ENCODE assay signal across 8 mouse cellular contexts in the genomic region with DNA sequence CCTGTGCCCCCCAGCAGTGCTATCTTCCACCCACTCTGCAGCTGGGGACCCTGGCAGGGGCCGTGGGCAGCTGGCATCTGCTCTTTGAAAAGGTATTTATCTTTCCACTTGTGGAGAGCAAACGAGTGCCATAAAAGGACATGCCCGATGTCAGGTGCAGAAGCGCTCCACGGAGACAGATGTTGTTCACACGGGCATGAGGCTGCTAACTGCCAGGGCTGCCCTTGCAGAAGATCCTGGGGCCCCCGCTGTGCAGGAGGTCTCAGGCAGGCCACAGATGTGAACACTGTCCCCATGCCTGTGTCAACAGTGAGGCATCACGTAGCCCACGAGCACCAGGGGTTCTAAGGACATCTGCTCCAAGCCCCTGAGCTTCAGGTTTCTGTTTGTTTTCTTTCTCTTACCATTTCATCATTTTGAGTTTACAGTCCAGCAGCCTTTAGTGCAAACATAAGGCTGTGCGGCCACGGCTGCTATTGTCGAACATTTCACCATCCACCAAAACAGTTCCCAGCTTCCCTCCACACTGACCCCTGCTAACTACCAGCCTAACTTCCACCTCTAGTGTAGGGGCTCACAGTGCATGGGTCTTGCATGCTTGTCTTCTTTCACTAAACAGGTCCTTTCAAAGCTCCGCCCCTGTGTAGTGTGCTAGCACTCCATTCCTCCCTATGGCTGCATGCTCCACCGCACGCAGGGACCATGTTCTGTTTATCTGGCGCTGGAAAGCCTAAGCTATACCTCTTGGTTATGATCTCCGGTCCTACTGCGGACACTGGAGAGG. TPM values are rescaled to one million over a fixed set of nuclear protein-coding genes. Genes with fewer than 3 reads are reported as not detected.
A peak's percentile ranks its signal among the peaks of the same experiment; 100 is the strongest.
DNase-seq lines count a peak whose midpoint lies in the region; ATAC-seq lines count a peak whose summit lies in the region.

No protein-coding gene starts in this region.

- H3K9me3 ChIP-seq in hindbrain, embryonic 16.5 days (ENCODE audit: control insufficient read depth, low read length): no peaks in the 10 kb centered on the region
- H3K9me3 ChIP-seq in hindbrain, embryonic 12.5 days (replicated peaks): no peaks in the 10 kb centered on the region

- H3K27me3 ChIP-seq in hindbrain, embryonic 16.5 days (replicated peaks; ENCODE audit: control insufficient read depth, insufficient read depth, low read length): no peaks in the 10 kb centered on the region
- no peaks in the 10 kb centered on the region; the same call in 1 of the 2 replicates for H3K27me3 ChIP-seq in hindbrain, embryonic 12.5 days

- no peak overlapping the region for H3K27ac ChIP-seq in hindbrain, embryonic 16.5 days (ENCODE audit: low read depth, low read length)
- H3K27ac ChIP-seq in hindbrain, embryonic 12.5 days: no peak overlapping the region

- no peak overlapping the region for H3K4me3 ChIP-seq in hindbrain, embryonic 16.5 days (ENCODE audit: low read length)
- no peak overlapping the region for H3K4me3 ChIP-seq in hindbrain, embryonic 12.5 days

- WGBS in hindbrain, embryonic 16.5 days: 66% methylated on average over 18 of the region's 18 CpGs
- WGBS in hindbrain, embryonic 12.5 days: 68% methylated on average over 18 of the region's 18 CpGs

- DNase-seq in adrenal gland, adult (ENCODE audit: inconsistent age in 2 of 2, low spot score in 1 of 2): no peak
- DNase-seq in frontal cortex, postnatal 25 days (ENCODE audit: low spot score in 2 of 2): no peak

- H3K4me1 ChIP-seq in hindbrain, embryonic 16.5 days (ENCODE audit: control insufficient read depth, insufficient read depth, low read depth, low read length): peaks cover 10% of the 10 kb centered on the region
- H3K4me1 ChIP-seq in hindbrain, embryonic 12.5 days: peaks cover 31% of the 10 kb centered on the region

- H3K36me3 ChIP-seq in hindbrain, embryonic 16.5 days (ENCODE audit: control insufficient read depth, insufficient read depth, low read length): no peaks in the 10 kb centered on the region
- no peaks in the 10 kb centered on the region for H3K36me3 ChIP-seq in hindbrain, embryonic 12.5 days

- ATAC-seq in hindbrain, embryonic 16.5 days: 0 out of 2 replicates have a peak, but pooled peaks have one; percentile 12
- ATAC-seq in hindbrain, embryonic 12.5 days (ENCODE audit: low FRiP score): no peak
- peak; percentile 17 for ATAC-seq in CD4-positive, CD25-positive, alpha-beta regulatory T cell, adult 4 months
- ATAC-seq in erythroid progenitor cell, adult 5-6 weeks (replicated peaks; ENCODE audit: low FRiP score, poor library complexity, severe bottlenecking): 0 out of 2 replicates have a peak, but pooled peaks have one; percentile 22
- 0 out of 2 replicates have a peak, but pooled peaks have one; percentile 42 for ATAC-seq in megakaryocyte-erythroid progenitor cell, adult 5-6 weeks (replicated peaks; ENCODE audit: low FRiP score, low TSS enrichment, poor library complexity, severe bottlenecking)
- no peak for ATAC-seq in erythroblast, adult 5-6 weeks (replicated peaks; ENCODE audit: low FRiP score, poor library complexity, severe bottlenecking)

- no peak overlapping the region for H3K4me2 ChIP-seq in hindbrain, embryonic 16.5 days (ENCODE audit: low read length)
- H3K4me2 ChIP-seq in hindbrain, embryonic 12.5 days (replicated peaks): no peak overlapping the region

- no peak overlapping the region for H3K9ac ChIP-seq in hindbrain, embryonic 16.5 days (ENCODE audit: low read depth, low read length)
- H3K9ac ChIP-seq in hindbrain, embryonic 12.5 days: no peak overlapping the region

RNA-seq across cellular contexts. Expression of a gene that starts 17.0 kb away (rescaled TPM):
- polyA plus RNA-seq in hindbrain, embryonic 16.5 days (2015; fragmentation: Nextera tagmentation; extraction: Ambion mirVana): 8.4 and 9.8 TPM in 2 replicates
- 6.9 and 7.0 TPM in 2 replicates for polyA plus RNA-seq in hindbrain, embryonic 12.5 days (2016; fragmentation: Nextera tagmentation; extraction: Ambion mirVana)
- polyA plus RNA-seq in CD4-positive, CD25-positive, alpha-beta regulatory T cell, adult 4 months (2017; shearing (Covaris generic)): 10 to 100 TPM in 1 of 2 experiments, 1 to 10 TPM in 1; 9.3 to 11.5 TPM
- 0.42 and 2.5 TPM in 2 replicates for total RNA-seq in erythroid progenitor cell, adult 5-6 weeks (2015; ENCODE audit: low replicate concordance)
- 0.51 and 0.76 TPM in 2 replicates for total RNA-seq in erythroid progenitor cell, adult 5-6 weeks (2017; ENCODE audit: low replicate concordance)
- total RNA-seq in megakaryocyte-erythroid progenitor cell, adult 5-6 weeks (2014; fragmentation: Nextera tagmentation): 23.7 and 33.3 TPM in 2 replicates
- 6.5 and 10.9 TPM in 2 replicates for total RNA-seq in megakaryocyte-erythroid progenitor cell, adult 5-6 weeks (2017)
- 0.42 and 1.9 TPM in 2 replicates for total RNA-seq in erythroblast, adult 5-6 weeks (2015; ENCODE audit: low replicate concordance)
- 0.28 and 1.0 TPM in 2 replicates for total RNA-seq in erythroblast, adult 5-6 weeks (2017; ENCODE audit: low replicate concordance)

Comparison
In these comparisons a context has a peak if more than half of its experiments do, and no peak if none do; other contexts are left out.
1. ATAC-seq: peak in hindbrain, embryonic 16.5 days (single experiment), CD4-positive, CD25-positive, alpha-beta regulatory T cell, adult 4 months (single experiment), erythroid progenitor cell, adult 5-6 weeks (single experiment) and megakaryocyte-erythroid progenitor cell, adult 5-6 weeks (single experiment); none in hindbrain, embryonic 12.5 days (single experiment) and erythroblast, adult 5-6 weeks (single experiment).